Mouse (Mus musculus) lung, postnatal 36 days (tissue): Measurements from ENCODE around the gene Tollip.
A peak's percentile ranks its signal among the peaks of the same experiment; 100 is the strongest.

Source experiments
- DNase-seq: peaks from one replicate; pipeline ENCODE4 v3.0.0; 2022; ENCODE audit warnings: mixed read lengths

The Tollip gene

GRCm38 (mm10) chr7:141918407-141918806, at the start of gene Tollip:
Tollip (minus strand) TSS chr7:141918507.
- DNase-seq: no peak

- no peak for DNase-seq
Measured at GRCm38 (mm10) chr7:141966281-141966680, 48.0 kb upstream of the Tollip start.

GRCm38 (mm10) chr7:141962521-141962920, 44.2 kb upstream of the Tollip start:
- no peak for DNase-seq

GRCm38 (mm10) chr7:141961491-141961890, 43.2 kb upstream of the Tollip start:
- DNase-seq: no peak

- no peak for DNase-seq
Measured at GRCm38 (mm10) chr7:141960926-141961325, 42.6 kb upstream of the Tollip start.

GRCm38 (mm10) chr7:141959133-141959532, 40.8 kb upstream of the Tollip start:
- DNase-seq: no peak

- DNase-seq: no peak
Measured at GRCm38 (mm10) chr7:141958211-141958610, 39.9 kb upstream of the Tollip start.

GRCm38 (mm10) chr7:141957524-141958051, 39.3 kb upstream of the Tollip start:
- no peak for DNase-seq

GRCm38 (mm10) chr7:141956174-141956566, 37.9 kb upstream of the Tollip start:
- no peak for DNase-seq

GRCm38 (mm10) chr7:141955565-141956173, 37.4 kb upstream of the Tollip start:
- DNase-seq: no peak

GRCm38 (mm10) chr7:141953616-141954015, 35.3 kb upstream of the Tollip start:
- DNase-seq: no peak

- DNase-seq: no peak
Measured at GRCm38 (mm10) chr7:141952920-141953319, 34.6 kb upstream of the Tollip start.

- no peak for DNase-seq
Measured at GRCm38 (mm10) chr7:141951821-141952220, 33.5 kb upstream of the Tollip start.

GRCm38 (mm10) chr7:141950104-141951013, 32.1 kb upstream of the Tollip start:
- DNase-seq: no peak

GRCm38 (mm10) chr7:141949799-141950103, 31.4 kb upstream of the Tollip start:
- DNase-seq: no peak

GRCm38 (mm10) chr7:141948906-141949798, 30.8 kb upstream of the Tollip start, which contains the start of gene Brsk2:
Brsk2 (plus strand) TSS chr7:141949751.
- peak; percentile 96 for DNase-seq

- no peak for DNase-seq
Measured at GRCm38 (mm10) chr7:141948045-141948444, 29.7 kb upstream of the Tollip start.

GRCm38 (mm10) chr7:141947512-141947911, 29.2 kb upstream of the Tollip start:
- DNase-seq: no peak

GRCm38 (mm10) chr7:141945927-141946326, 27.6 kb upstream of the Tollip start:
- DNase-seq: no peak

GRCm38 (mm10) chr7:141943444-141943843, 25.1 kb upstream of the Tollip start:
- DNase-seq: no peak

- DNase-seq: no peak
Measured at GRCm38 (mm10) chr7:141934951-141935350, 16.6 kb upstream of the Tollip start.

- no peak for DNase-seq
Measured at GRCm38 (mm10) chr7:141934128-141934898, 16.0 kb upstream of the Tollip start.
